Mouse (Mus musculus): ENCODE measurements around the gene Lrfn4. TPM values are rescaled to one million over a fixed set of nuclear protein-coding genes. Genes with fewer than 3 reads are reported as not detected.
A peak's percentile ranks its signal among the peaks of the same experiment; 100 is the strongest.

The Lrfn4 gene
- total and polyA plus RNA-seq, 2 experiments from 2014 or later: 17.1 to 164 TPM

DNA sequence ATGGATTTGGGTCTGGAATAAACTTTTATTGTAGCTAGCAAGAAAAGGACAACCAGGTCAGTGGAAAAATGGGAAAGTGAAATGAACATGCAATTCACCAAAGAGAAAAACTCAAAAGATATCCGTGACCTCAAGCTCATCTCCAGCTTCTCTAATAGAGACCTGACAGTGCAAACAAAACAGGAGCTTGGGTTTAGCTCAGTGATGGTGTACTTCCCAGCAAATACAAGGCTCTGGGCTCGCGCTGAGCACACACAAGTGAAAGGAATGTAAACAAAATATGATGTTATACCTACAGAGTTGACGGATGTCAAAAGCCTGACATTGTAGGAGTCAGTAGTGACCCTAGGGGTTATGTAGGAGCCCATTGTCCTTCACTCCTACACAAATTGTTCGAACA, 36.2 kb downstream of the Lrfn4 start:
- H3K4me3 ChIP-seq (ENCODE audit: low read depth, low read length): no peak overlapping the region
- DNase-seq (ENCODE audit: low spot score) (no peak), ATAC-seq (ENCODE audit: low FRiP score) (no peak)
- H3K4me1 ChIP-seq (ENCODE audit: insufficient read depth, low read length): no peaks in the 10 kb centered on the region
- TF ChIP-seq CTCF (IDR thresholded peaks at IDR 0.05): no peak
- no peak overlapping the region for H3K9ac ChIP-seq (replicated peaks; ENCODE audit: low read length, poor library complexity, severe bottlenecking)
- H3K4me2 ChIP-seq (ENCODE audit: low read depth, low read length, poor library complexity, severe bottlenecking): no peak overlapping the region
- 85% methylated on average over 5 of the region's 5 CpGs for WGBS
- no peaks in the 10 kb centered on the region for H3K36me3 ChIP-seq (ENCODE audit: insufficient read depth, low read length)
- no peaks in the 10 kb centered on the region for H3K27me3 ChIP-seq (ENCODE audit: insufficient read depth, low read length)
- no peak overlapping the region for H3K27ac ChIP-seq (ENCODE audit: low read depth, low read length)
- no peaks in the 10 kb centered on the region for H3K9me3 ChIP-seq (ENCODE audit: low read length)

GRCm38 (mm10) chr19:4578799-4579198, 36.7 kb downstream of the Lrfn4 start:
- no peak overlapping the region for H3K4me3 ChIP-seq (ENCODE audit: low read depth, low read length)
- no peak for TF ChIP-seq CTCF (IDR thresholded peaks at IDR 0.05)
- no peaks in the 10 kb centered on the region for H3K4me1 ChIP-seq (ENCODE audit: insufficient read depth, low read length)
- H3K4me2 ChIP-seq (ENCODE audit: low read depth, low read length, poor library complexity, severe bottlenecking): no peak overlapping the region
- H3K9me3 ChIP-seq (ENCODE audit: low read length): no peaks in the 10 kb centered on the region
- ATAC-seq (ENCODE audit: low FRiP score) (no peak), DNase-seq (ENCODE audit: low spot score) (no peak)
- 80% methylated on average over 2 of the region's 2 CpGs for WGBS
- H3K27ac ChIP-seq (ENCODE audit: low read depth, low read length): no peak overlapping the region
- H3K36me3 ChIP-seq (ENCODE audit: insufficient read depth, low read length): no peaks in the 10 kb centered on the region
- no peaks in the 10 kb centered on the region for H3K27me3 ChIP-seq (ENCODE audit: insufficient read depth, low read length)
- H3K9ac ChIP-seq (replicated peaks; ENCODE audit: low read length, poor library complexity, severe bottlenecking): no peak overlapping the region

GRCm38 (mm10) chr19:4573241-4573640, 42.2 kb downstream of the Lrfn4 start:
- no peak for ATAC-seq (ENCODE audit: low FRiP score)
- no peak for DNase-seq (ENCODE audit: low spot score)
- Histone ChIP-seq H3K4me2 (ENCODE audit: low read depth, low read length, poor library complexity, severe bottlenecking) (no peak overlapping the region), H3K27me3 (ENCODE audit: insufficient read depth, low read length) (no peaks in the 10 kb centered on the region), H3K27ac (ENCODE audit: low read depth, low read length) (no peak overlapping the region), H3K36me3 (ENCODE audit: insufficient read depth, low read length) (no peaks in the 10 kb centered on the region), H3K4me3 (ENCODE audit: low read depth, low read length) (no peak overlapping the region), H3K4me1 (ENCODE audit: insufficient read depth, low read length) (no peaks in the 10 kb centered on the region), H3K9me3 (ENCODE audit: low read length) (no peaks in the 10 kb centered on the region), H3K9ac (replicated peaks; ENCODE audit: low read length, poor library complexity, severe bottlenecking) (no peak overlapping the region)
- 92% methylated on average over 1 of the region's 1 CpGs for WGBS
- peak; percentile 34 for TF ChIP-seq CTCF (IDR thresholded peaks at IDR 0.05)

GRCm38 (mm10) chr19:4572467-4572866, 43.0 kb downstream of the Lrfn4 start:
- WGBS: 81% methylated on average over 8 of the region's 8 CpGs
- no peaks in the 10 kb centered on the region for H3K36me3 ChIP-seq (ENCODE audit: insufficient read depth, low read length)
- no peaks in the 10 kb centered on the region for H3K9me3 ChIP-seq (ENCODE audit: low read length)
- H3K27me3 ChIP-seq (ENCODE audit: insufficient read depth, low read length): no peaks in the 10 kb centered on the region
- no peak for ATAC-seq (ENCODE audit: low FRiP score)
- no peak overlapping the region for H3K27ac ChIP-seq (ENCODE audit: low read depth, low read length)
- no peak overlapping the region for H3K4me3 ChIP-seq (ENCODE audit: low read depth, low read length)
- no peak overlapping the region for H3K9ac ChIP-seq (replicated peaks; ENCODE audit: low read length, poor library complexity, severe bottlenecking)
- no peak overlapping the region for H3K4me2 ChIP-seq (ENCODE audit: low read depth, low read length, poor library complexity, severe bottlenecking)
- no peaks in the 10 kb centered on the region for H3K4me1 ChIP-seq (ENCODE audit: insufficient read depth, low read length)
- no peak for DNase-seq (ENCODE audit: low spot score)
- TF ChIP-seq CTCF (IDR thresholded peaks at IDR 0.05): no peak

- Histone ChIP-seq H3K4me2 (ENCODE audit: low read depth, low read length, poor library complexity, severe bottlenecking) (no peak overlapping the region), H3K27me3 (ENCODE audit: insufficient read depth, low read length) (no peaks in the 10 kb centered on the region), H3K36me3 (ENCODE audit: insufficient read depth, low read length) (no peaks in the 10 kb centered on the region), H3K9ac (replicated peaks; ENCODE audit: low read length, poor library complexity, severe bottlenecking) (no peak overlapping the region), H3K4me1 (ENCODE audit: insufficient read depth, low read length) (no peaks in the 10 kb centered on the region), H3K27ac (ENCODE audit: low read depth, low read length) (peak overlapping the region; percentile 38; the same call in 1 of the 2 replicates), H3K9me3 (ENCODE audit: low read length) (no peaks in the 10 kb centered on the region), H3K4me3 (ENCODE audit: low read depth, low read length) (no peak overlapping the region)
- WGBS: 56% methylated on average over 4 of the region's 4 CpGs
- DNase-seq (ENCODE audit: low spot score) (no peak), ATAC-seq (ENCODE audit: low FRiP score) (no peak)
- TF ChIP-seq CTCF (IDR thresholded peaks at IDR 0.05): no peak
Measured at GRCm38 (mm10) chr19:4572061-4572460, 43.4 kb downstream of the Lrfn4 start.

DNA sequence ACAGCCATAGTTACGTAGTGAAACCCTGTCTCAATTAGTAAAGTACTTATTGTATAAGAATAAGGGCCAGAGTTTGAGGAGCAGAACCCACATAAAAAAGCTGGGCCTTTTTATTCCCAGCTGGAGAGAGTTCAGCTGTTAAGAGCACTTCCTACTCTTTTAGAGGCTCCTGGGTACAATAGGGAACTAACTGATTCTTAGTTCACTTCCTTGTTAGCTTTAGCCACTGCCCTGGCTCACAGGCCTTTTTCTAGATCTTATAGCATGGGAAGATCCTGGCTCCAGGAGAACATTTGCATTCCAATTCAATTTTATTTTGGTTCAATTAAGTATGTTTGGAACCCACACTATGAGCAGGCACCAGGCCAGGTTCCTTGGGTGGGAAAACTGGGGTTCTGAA, 43.8 kb downstream of the Lrfn4 start:
- Histone ChIP-seq H3K27ac (ENCODE audit: low read depth, low read length) (peak overlapping the region; percentile 38; the same call in 1 of the 2 replicates), H3K4me2 (ENCODE audit: low read depth, low read length, poor library complexity, severe bottlenecking) (no peak overlapping the region), H3K27me3 (ENCODE audit: insufficient read depth, low read length) (no peaks in the 10 kb centered on the region), H3K4me3 (ENCODE audit: low read depth, low read length) (no peak overlapping the region), H3K9ac (replicated peaks; ENCODE audit: low read length, poor library complexity, severe bottlenecking) (no peak overlapping the region), H3K9me3 (ENCODE audit: low read length) (no peaks in the 10 kb centered on the region), H3K4me1 (ENCODE audit: insufficient read depth, low read length) (no peaks in the 10 kb centered on the region), H3K36me3 (ENCODE audit: insufficient read depth, low read length) (no peaks in the 10 kb centered on the region)
- WGBS: 76% methylated on average over 1 of the region's 1 CpGs
- no peak for ATAC-seq (ENCODE audit: low FRiP score)
- TF ChIP-seq CTCF (IDR thresholded peaks at IDR 0.05): no peak
- DNase-seq (ENCODE audit: low spot score): no peak

Measured in midbrain, postnatal 0 days (tissue).